Mouse (Mus musculus): ENCODE measurements around the gene Sars. TPM values are rescaled to one million over a fixed set of nuclear protein-coding genes. Genes with fewer than 3 reads are reported as not detected.
A peak's percentile ranks its signal among the peaks of the same experiment; 100 is the strongest.

Gene Sars
- polyA plus RNA-seq, 1 experiment from 2014 or later, result 142 TPM

DNA sequence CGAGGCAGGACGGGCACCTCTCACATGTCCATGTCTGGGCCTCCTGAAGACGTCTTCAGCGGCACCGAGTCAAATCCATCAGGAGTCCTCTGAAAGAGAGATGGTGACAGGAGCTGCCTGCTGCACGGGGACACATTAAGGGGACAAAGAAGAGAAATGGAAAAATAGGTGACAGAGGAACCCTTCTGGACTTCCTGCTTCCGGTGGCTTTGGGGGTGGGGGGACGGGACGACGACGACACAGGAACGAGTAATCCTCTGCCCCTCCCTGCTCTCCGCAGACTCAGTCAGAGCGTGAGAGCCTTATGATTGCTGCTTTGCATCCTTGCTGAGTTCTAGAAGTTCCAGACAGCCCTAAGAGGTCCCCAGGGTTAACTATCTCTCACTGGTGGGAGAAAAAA is 13.4 kb upstream of the Sars start:
- Histone ChIP-seq H3K4me3 (ENCODE audit: low read length) (no peak overlapping the region), H3K27me3 (ENCODE audit: insufficient read depth, low read length) (no peaks in the 10 kb centered on the region), H3K27ac (ENCODE audit: low read length) (no peak overlapping the region), H3K4me1 (ENCODE audit: insufficient read depth, low read length) (no peaks in the 10 kb centered on the region), H3K9ac (replicated peaks; ENCODE audit: low read length) (no peak overlapping the region; the same call in 1 of the 2 replicates), H3K9me3 (ENCODE audit: low read length) (no peaks in the 10 kb centered on the region), H3K36me3 (ENCODE audit: insufficient read depth, low read length) (no peaks in the 10 kb centered on the region), H3K4me2 (replicated peaks; ENCODE audit: low read depth, low read length) (peak overlapping the region; percentile 28)
- no peak for ATAC-seq (ENCODE audit: low FRiP score, low TSS enrichment)
- WGBS, result 62% methylated on average over 14 of the region's 14 CpGs

DNA sequence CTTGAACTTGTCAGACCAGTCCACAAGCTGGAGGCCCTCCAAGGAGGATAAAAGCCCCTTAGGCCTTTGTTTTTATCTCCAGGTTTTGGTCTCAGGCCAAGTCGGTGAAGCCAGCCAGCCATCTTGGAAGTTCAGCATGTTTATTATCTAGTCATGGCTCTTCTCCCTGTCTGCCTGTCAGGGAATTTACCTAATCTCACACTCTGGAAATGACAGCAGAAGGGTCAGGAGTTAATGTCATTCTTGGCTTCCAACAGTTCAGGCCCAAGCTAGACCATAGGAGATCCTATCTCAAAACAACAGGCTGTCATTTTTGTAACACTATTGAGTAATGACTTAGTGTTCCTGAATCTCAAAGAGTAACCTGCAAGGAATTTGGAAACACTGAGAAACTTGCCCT is 9.2 kb upstream of the Sars start:
- H3K27ac ChIP-seq (ENCODE audit: low read length), result no peak overlapping the region
- 54% methylated on average over 1 of the region's 1 CpGs for WGBS
- H3K36me3 ChIP-seq (ENCODE audit: insufficient read depth, low read length), result no peaks in the 10 kb centered on the region
- no peak overlapping the region for H3K4me3 ChIP-seq (ENCODE audit: low read length)
- no peak for ATAC-seq (ENCODE audit: low FRiP score, low TSS enrichment)
- no peaks in the 10 kb centered on the region for H3K4me1 ChIP-seq (ENCODE audit: insufficient read depth, low read length)
- H3K9me3 ChIP-seq (ENCODE audit: low read length), result no peaks in the 10 kb centered on the region
- H3K4me2 ChIP-seq (replicated peaks; ENCODE audit: low read depth, low read length), result no peak overlapping the region
- no peak overlapping the region for H3K9ac ChIP-seq (replicated peaks; ENCODE audit: low read length)
- no peaks in the 10 kb centered on the region for H3K27me3 ChIP-seq (ENCODE audit: insufficient read depth, low read length)

DNA sequence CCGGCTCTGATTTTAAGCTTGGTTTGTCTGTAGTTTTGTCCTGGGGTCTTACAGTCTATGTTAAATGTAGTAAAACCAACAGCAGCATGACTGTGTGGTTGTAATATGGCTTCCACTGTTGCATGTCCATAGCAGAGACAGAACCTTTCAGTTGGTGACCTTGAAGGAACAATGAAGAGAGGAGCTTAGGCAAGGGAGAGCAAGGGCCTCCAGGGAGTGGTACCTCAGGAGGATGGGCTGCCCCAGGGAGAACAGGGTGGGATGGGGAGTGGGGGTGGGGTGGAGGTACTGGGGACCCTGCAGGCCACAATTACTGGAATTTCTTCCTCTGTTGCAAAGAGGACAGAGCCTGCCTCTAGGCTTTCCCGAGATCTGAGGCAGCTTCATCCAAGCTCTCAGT is 7.0 kb upstream of the Sars start:
- Histone ChIP-seq H3K9me3 (ENCODE audit: low read length) (no peaks in the 10 kb centered on the region), H3K36me3 (ENCODE audit: insufficient read depth, low read length) (no peaks in the 10 kb centered on the region), H3K9ac (replicated peaks; ENCODE audit: low read length) (no peak overlapping the region), H3K4me1 (ENCODE audit: insufficient read depth, low read length) (no peaks in the 10 kb centered on the region), H3K4me3 (ENCODE audit: low read length) (no peak overlapping the region), H3K27ac (ENCODE audit: low read length) (no peak overlapping the region), H3K4me2 (replicated peaks; ENCODE audit: low read depth, low read length) (no peak overlapping the region), H3K27me3 (ENCODE audit: insufficient read depth, low read length) (no peaks in the 10 kb centered on the region)
- no peak for ATAC-seq (ENCODE audit: low FRiP score, low TSS enrichment)
- 79% methylated on average over 2 of the region's 2 CpGs for WGBS

DNA sequence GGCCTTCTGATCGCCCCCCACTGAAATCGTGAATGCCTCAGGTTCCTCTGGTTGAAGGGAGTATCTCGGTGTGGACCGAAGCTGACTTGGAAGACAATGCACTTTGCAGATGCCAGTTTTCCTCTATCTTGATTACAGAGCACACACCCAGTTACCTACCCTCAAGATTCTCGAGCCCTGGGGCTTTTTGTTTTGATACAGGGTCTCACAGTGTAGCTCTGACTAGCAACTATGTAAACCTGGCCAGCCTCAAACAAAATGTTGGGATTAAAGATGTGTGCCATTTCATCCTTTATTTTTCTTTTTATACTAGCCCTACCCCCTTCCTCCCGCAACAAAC is 327 bp upstream of the Sars start:
- H3K4me3 ChIP-seq (ENCODE audit: low read length), result peak overlapping the region; percentile 75
- peaks cover 19% of the 10 kb centered on the region for H3K4me1 ChIP-seq (ENCODE audit: insufficient read depth, low read length)
- peak overlapping the region; percentile 81 for H3K9ac ChIP-seq (replicated peaks; ENCODE audit: low read length)
- peak overlapping the region; percentile 85 for H3K27ac ChIP-seq (ENCODE audit: low read length)
- ATAC-seq (ENCODE audit: low FRiP score, low TSS enrichment), result no peak
- H3K9me3 ChIP-seq (ENCODE audit: low read length), result no peaks in the 10 kb centered on the region
- 0 out of 2 replicates have a peak, but pooled peaks cover 2% of the 10 kb centered on the region for H3K36me3 ChIP-seq (ENCODE audit: insufficient read depth, low read length)
- H3K27me3 ChIP-seq (ENCODE audit: insufficient read depth, low read length), result no peaks in the 10 kb centered on the region
- 13% methylated on average over 6 of the region's 6 CpGs for WGBS
- H3K4me2 ChIP-seq (replicated peaks; ENCODE audit: low read depth, low read length), result peak overlapping the region; percentile 79

DNA sequence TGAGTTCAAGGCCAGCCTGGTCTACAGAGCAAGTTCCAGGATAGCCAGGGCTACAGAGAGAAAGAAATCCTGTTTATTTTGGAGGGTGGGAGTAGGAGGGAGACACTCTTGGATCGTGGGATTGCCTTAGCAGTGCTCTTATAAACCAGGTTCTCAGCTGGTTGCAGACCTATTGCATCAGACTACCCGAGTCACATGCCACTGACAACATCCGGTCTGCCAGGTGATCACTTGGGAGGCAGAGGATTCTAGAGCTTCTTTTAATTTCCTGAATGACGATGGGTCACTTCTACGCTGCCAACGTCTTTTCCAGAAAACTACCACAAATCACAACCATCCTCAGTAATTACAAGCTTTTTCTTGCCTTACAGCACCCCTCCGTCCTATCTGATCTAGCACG is 980 bp downstream of the Sars start:
- Histone ChIP-seq H3K4me3 (ENCODE audit: low read length) (peak overlapping the region; percentile 75), H3K4me1 (ENCODE audit: insufficient read depth, low read length) (peaks cover 19% of the 10 kb centered on the region), H3K4me2 (replicated peaks; ENCODE audit: low read depth, low read length) (peak overlapping the region; percentile 79), H3K27me3 (ENCODE audit: insufficient read depth, low read length) (no peaks in the 10 kb centered on the region), H3K36me3 (ENCODE audit: insufficient read depth, low read length) (0 out of 2 replicates have a peak, but pooled peaks cover 2% of the 10 kb centered on the region), H3K27ac (ENCODE audit: low read length) (peak overlapping the region; percentile 85), H3K9me3 (ENCODE audit: low read length) (no peaks in the 10 kb centered on the region), H3K9ac (replicated peaks; ENCODE audit: low read length) (peak overlapping the region; percentile 81)
- WGBS, result 12% methylated on average over 8 of the region's 8 CpGs
- ATAC-seq (ENCODE audit: low FRiP score, low TSS enrichment), result no peak

DNA sequence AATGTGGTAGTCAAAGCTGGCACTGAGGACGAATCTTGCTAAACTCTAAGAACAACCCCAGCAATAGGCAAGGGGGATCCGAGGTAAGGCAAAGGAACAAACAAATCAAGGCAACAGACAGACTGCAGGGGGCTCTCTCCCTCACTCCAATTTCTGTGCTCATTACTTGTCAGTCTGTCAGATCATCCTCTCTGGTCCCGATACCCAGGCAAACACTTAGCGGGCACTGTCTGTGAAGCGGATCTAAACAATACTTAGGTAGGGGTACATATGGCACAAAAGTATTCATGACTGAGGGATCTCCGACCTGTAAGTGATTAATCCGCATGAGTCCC is 8.7 kb downstream of the Sars start:
- Histone ChIP-seq H3K27me3 (ENCODE audit: insufficient read depth, low read length) (no peaks in the 10 kb centered on the region), H3K9ac (replicated peaks; ENCODE audit: low read length) (no peak overlapping the region), H3K4me3 (ENCODE audit: low read length) (no peak overlapping the region), H3K4me1 (ENCODE audit: insufficient read depth, low read length) (no peaks in the 10 kb centered on the region), H3K36me3 (ENCODE audit: insufficient read depth, low read length) (peaks cover 46% of the 10 kb centered on the region), H3K9me3 (ENCODE audit: low read length) (no peaks in the 10 kb centered on the region), H3K27ac (ENCODE audit: low read length) (no peak overlapping the region), H3K4me2 (replicated peaks; ENCODE audit: low read depth, low read length) (no peak overlapping the region)
- WGBS, result 84% methylated on average over 7 of the region's 7 CpGs
- no peak for ATAC-seq (ENCODE audit: low FRiP score, low TSS enrichment)

DNA sequence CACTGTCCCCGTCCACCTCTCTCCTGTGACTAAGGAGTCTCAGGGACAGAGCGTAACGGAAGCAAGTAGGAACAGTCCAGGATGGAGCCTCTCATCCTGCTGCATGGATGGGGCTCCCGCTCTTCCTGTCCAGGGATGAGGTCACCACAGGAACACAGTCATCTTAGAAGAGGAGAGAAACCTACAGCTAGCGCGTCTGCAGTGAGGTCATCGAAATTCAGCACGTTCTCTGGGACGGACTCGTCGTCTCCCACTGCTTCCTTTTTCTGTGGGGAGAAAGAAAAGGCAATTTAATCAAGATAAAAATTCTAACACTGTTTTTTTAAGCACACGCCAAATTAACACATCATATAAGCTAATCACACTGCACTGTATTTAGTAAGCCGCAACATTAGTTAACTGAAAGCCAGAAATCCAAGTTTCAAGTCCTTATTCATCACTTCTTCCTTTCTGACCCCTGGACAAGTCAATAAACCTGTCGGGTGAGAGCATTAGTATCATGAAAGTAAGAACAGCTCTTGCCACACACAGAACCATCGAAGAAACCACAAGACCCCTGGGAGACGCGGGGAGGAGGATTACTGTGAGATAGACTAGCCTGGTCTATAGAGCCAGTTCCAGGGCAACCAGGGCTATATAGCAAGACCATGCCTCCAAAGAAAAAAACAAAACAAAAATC is 9.2 kb downstream of the Sars start:
- Histone ChIP-seq H3K4me1 (ENCODE audit: insufficient read depth, low read length) (no peaks in the 10 kb centered on the region), H3K36me3 (ENCODE audit: insufficient read depth, low read length) (peaks cover 49% of the 10 kb centered on the region), H3K9me3 (ENCODE audit: low read length) (no peaks in the 10 kb centered on the region), H3K27ac (ENCODE audit: low read length) (no peak overlapping the region), H3K4me2 (replicated peaks; ENCODE audit: low read depth, low read length) (no peak overlapping the region), H3K27me3 (ENCODE audit: insufficient read depth, low read length) (no peaks in the 10 kb centered on the region), H3K4me3 (ENCODE audit: low read length) (no peak overlapping the region), H3K9ac (replicated peaks; ENCODE audit: low read length) (no peak overlapping the region)
- ATAC-seq (ENCODE audit: low FRiP score, low TSS enrichment), result peak; percentile 61; the same call in 1 of the 2 replicates
- WGBS, result 84% methylated on average over 17 of the region's 17 CpGs

DNA sequence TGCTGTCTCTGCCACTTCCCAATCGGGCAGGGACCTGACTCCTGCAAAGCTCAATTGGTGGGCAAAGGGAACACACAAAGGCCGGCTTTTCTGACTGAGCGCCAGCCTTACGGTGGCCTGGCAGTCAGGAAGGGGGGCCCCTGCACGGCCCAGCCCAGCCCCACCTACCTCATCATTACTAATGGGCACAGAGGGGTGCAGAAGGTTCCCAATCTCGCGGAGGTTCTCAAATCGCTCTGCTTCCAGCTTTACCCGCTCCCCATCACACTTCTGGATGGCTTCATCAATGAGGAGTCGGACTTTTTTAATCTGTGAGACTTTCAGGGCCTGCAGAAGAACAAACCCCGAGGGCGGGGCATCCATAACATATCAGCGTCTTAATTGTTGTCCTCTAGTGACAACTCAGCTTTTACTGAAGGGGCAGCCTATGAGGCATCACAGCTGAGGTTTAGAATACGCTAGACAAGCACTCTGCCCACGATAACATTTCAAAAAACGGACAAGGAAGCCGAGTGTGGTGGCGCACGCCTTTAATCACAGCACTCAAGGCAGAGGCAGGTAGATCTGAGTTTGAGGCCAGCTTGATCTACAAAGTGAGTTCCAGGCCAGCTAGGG is 11.0 kb downstream of the Sars start:
- no peaks in the 10 kb centered on the region for H3K4me1 ChIP-seq (ENCODE audit: insufficient read depth, low read length)
- H3K27ac ChIP-seq (ENCODE audit: low read length), result no peak overlapping the region
- no peak overlapping the region for H3K4me2 ChIP-seq (replicated peaks; ENCODE audit: low read depth, low read length)
- ATAC-seq (ENCODE audit: low FRiP score, low TSS enrichment), result no peak
- peaks cover 59% of the 10 kb centered on the region for H3K36me3 ChIP-seq (ENCODE audit: insufficient read depth, low read length)
- H3K27me3 ChIP-seq (ENCODE audit: insufficient read depth, low read length), result no peaks in the 10 kb centered on the region
- 52% methylated on average over 19 of the region's 19 CpGs for WGBS
- no peak overlapping the region for H3K9ac ChIP-seq (replicated peaks; ENCODE audit: low read length)
- no peak overlapping the region for H3K4me3 ChIP-seq (ENCODE audit: low read length)
- no peaks in the 10 kb centered on the region for H3K9me3 ChIP-seq (ENCODE audit: low read length)

DNA sequence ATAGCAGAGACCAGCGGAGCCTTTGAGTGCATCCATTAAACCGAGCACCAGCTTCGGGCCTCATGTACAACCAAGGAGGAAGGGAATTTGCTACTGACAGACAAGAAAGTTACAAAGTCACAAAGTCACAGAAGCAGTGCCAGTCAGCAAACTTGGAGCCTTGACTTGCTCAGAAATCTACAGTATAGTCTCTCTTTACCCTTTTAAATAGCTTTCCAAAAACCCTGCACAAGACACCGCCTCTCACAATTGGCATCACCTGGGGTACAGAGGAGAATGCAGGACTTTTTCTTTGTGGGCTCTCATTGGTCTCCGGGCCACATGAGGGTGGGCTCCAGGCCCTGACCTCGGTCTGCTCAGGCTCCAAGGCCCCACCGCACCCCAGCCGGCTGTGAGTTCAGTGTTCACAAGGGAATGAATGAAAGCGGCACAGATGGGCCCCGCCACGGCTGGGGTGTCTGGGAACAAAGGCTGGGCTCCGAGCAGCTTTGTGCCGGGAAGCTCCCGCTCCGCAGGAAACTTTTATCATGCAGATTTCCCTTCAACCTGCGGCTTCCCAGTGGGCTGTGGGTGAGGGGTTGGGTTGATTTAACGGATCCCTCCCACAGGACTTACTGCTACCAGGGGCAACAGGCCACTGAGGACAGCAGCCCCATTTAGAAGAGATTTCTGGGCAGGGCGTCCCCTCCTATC is 11.7 kb downstream of the Sars start:
- no peak overlapping the region for H3K27ac ChIP-seq (ENCODE audit: low read length)
- no peak overlapping the region for H3K4me2 ChIP-seq (replicated peaks; ENCODE audit: low read depth, low read length)
- no peak overlapping the region for H3K4me3 ChIP-seq (ENCODE audit: low read length)
- no peaks in the 10 kb centered on the region for H3K4me1 ChIP-seq (ENCODE audit: insufficient read depth, low read length)
- ATAC-seq (ENCODE audit: low FRiP score, low TSS enrichment), result no peak
- H3K9me3 ChIP-seq (ENCODE audit: low read length), result no peaks in the 10 kb centered on the region
- H3K9ac ChIP-seq (replicated peaks; ENCODE audit: low read length), result no peak overlapping the region
- 57% methylated on average over 18 of the region's 18 CpGs for WGBS
- no peaks in the 10 kb centered on the region for H3K27me3 ChIP-seq (ENCODE audit: insufficient read depth, low read length)
- peaks cover 66% of the 10 kb centered on the region for H3K36me3 ChIP-seq (ENCODE audit: insufficient read depth, low read length)

DNA sequence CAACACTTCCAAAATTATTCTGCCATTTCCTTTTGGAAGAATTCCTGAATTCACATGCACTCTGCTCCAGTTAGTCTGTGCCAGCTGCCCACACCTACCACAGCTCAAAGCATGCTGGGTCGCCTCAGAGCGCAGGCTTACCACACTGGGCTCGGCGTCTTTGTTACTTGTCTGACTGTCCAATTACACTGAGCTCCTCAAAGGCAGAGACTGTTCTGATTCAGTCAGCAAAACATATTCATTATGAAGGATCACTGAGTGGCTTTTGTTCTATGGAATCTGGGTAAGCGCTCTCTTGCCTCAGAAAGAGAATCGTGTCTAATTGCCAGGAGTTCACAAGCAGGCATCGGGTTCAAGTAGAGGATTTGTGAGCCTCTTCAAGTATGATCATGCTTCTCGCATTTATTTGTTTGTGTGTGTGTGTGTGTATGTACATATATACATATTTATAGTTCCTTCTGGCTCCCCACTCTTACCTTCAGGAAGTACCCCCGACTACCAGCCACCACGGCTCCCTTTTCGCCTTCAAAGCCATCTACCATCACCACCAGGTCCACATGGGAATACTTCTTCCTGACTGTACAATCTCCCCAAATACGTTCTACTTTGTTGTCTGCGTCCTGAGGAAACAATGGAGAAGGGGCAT is 12.3 kb downstream of the Sars start:
- no peak for ATAC-seq (ENCODE audit: low FRiP score, low TSS enrichment)
- Histone ChIP-seq H3K4me1 (ENCODE audit: insufficient read depth, low read length) (no peaks in the 10 kb centered on the region), H3K27ac (ENCODE audit: low read length) (no peak overlapping the region), H3K27me3 (ENCODE audit: insufficient read depth, low read length) (no peaks in the 10 kb centered on the region), H3K4me3 (ENCODE audit: low read length) (no peak overlapping the region), H3K36me3 (ENCODE audit: insufficient read depth, low read length) (peaks cover 73% of the 10 kb centered on the region), H3K4me2 (replicated peaks; ENCODE audit: low read depth, low read length) (no peak overlapping the region), H3K9ac (replicated peaks; ENCODE audit: low read length) (no peak overlapping the region), H3K9me3 (ENCODE audit: low read length) (no peaks in the 10 kb centered on the region)
- 92% methylated on average over 13 of the region's 13 CpGs for WGBS
